Mouse (Mus musculus) erythroblast, embryonic 14.5 days (primary cell): Measurements from ENCODE around the gene Fbl.

Experiments
- GATA1 ChIP-seq: IDR thresholded peaks from 2 replicates; pipeline ENCODE4 v1.6.1; 2012; ENCODE audit warnings: low read length, inconsistent platforms, mixed read lengths
- TAL1 ChIP-seq: IDR thresholded peaks from 3 replicates; pipeline ENCODE4 v1.6.1; 2012; ENCODE audit warnings: low read length, inconsistent platforms, mixed read lengths

DNA sequence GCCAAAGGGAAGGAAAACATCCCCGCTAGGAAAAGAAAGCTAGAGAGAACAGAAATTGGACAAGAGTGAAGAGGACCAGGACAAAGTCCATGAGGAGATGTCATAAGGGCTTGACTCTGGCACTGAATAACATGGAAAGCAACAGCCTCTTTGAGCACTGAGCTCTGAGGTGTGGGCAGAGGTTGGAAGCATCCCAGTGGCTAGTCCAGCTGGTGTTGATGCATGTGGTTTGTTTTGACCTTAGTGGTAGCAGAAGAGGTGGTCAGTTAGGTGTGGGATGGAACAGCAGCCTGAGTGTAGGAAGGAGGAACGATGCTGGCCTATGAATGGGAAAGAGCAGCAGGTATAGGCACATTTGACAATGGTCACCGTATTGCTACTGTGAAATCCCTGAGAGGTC is 22.0 kb downstream of the Fbl start:
- TF ChIP-seq GATA1 (no peak), TAL1 (no peak)
